14 mouse cellular contexts compared by ENCODE assay signal in the genomic region with DNA sequence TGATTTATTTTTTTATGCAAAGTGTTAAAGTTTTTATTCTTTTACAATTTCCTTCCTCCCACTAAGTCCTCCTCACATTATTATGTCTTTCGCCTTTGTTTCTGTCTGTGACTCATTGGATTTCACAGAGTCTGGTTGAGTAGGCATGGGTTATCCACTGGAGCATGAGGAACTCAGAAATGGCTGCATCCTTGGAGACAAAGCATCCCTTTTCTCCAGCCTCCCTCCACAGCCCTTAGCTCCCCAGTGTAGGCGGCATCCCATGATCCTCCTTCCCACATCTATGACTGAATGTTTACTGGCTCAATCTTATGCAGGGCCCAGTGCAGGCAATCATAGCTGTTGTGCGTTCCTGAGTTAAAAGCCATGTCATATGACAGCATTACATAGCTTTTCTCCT.
"Had no signal": no experiment of that assay in that cellular context is flagged by ENCODE, and none has a peak within 500 bp of the region (broad histone marks: within the 10 kb centered on the region; RNA-seq: fewer than 3 reads in every experiment).

No protein-coding gene starts in this region.

- H3K4me2 ChIP-seq: liver, embryonic 11.5 days; liver, embryonic 15.5 days; midbrain, embryonic 15.5 days had no signal

- H3K4me1 ChIP-seq: limb, embryonic 10.5 days; liver, embryonic 15.5 days; midbrain, embryonic 10.5 days; midbrain, embryonic 15.5 days had no signal

- H3K4me3 ChIP-seq: left cerebral cortex, adult 2 months; limb, embryonic 10.5 days; liver, embryonic 15.5 days; midbrain, embryonic 10.5 days; midbrain, embryonic 15.5 days had no signal

- H3K9ac ChIP-seq: liver, embryonic 15.5 days; midbrain, embryonic 15.5 days had no signal

- H3K27ac ChIP-seq: left cerebral cortex, adult 2 months; limb, embryonic 10.5 days; liver, embryonic 15.5 days; midbrain, embryonic 10.5 days; midbrain, embryonic 15.5 days had no signal

- H3K36me3 ChIP-seq: limb, embryonic 10.5 days; liver, embryonic 15.5 days; midbrain, embryonic 10.5 days; midbrain, embryonic 15.5 days had no signal

- ATAC-seq: lung, postnatal 0 days; midbrain, embryonic 15.5 days had no signal

- DNase-seq: kidney, postnatal 25 days; lung, adult 2 months; lung, postnatal 36 days; right cerebral cortex, postnatal 4 days; spleen, adult 18-20 months; thymus, adult 18-20 months; thymus, postnatal 14 days had no signal

- H3K9me3 ChIP-seq: limb, embryonic 10.5 days; liver, embryonic 15.5 days; midbrain, embryonic 10.5 days; midbrain, embryonic 15.5 days had no signal

- H3K27me3 ChIP-seq: liver, embryonic 15.5 days; midbrain, embryonic 15.5 days had no signal
